Mouse (Mus musculus): ENCODE results near the gene Atp11a.

The Atp11a gene

GRCm38 (mm10) chr8:12772319-12772718, 15.5 kb downstream of the Atp11a start:
- DNase-seq (ENCODE audit: low spot score in 2 of 2), result no peak

GRCm38 (mm10) chr8:12773914-12774313, 17.1 kb downstream of the Atp11a start:
- DNase-seq (ENCODE audit: low spot score in 2 of 2), result no peak

GRCm38 (mm10) chr8:12774872-12775298, 18.1 kb downstream of the Atp11a start:
- DNase-seq (ENCODE audit: low spot score in 2 of 2), result no peak

- no peak for DNase-seq (ENCODE audit: low spot score in 2 of 2)
Measured at GRCm38 (mm10) chr8:12775302-12775975, 18.6 kb downstream of the Atp11a start.

GRCm38 (mm10) chr8:12776166-12776565, 19.4 kb downstream of the Atp11a start:
- DNase-seq (ENCODE audit: low spot score in 2 of 2), result no peak

GRCm38 (mm10) chr8:12777171-12777570, 20.4 kb downstream of the Atp11a start:
- DNase-seq (ENCODE audit: low spot score in 2 of 2), result no peak

GRCm38 (mm10) chr8:12779541-12779940, 22.7 kb downstream of the Atp11a start:
- no peak for DNase-seq (ENCODE audit: low spot score in 2 of 2)

GRCm38 (mm10) chr8:12785508-12785907, 28.7 kb downstream of the Atp11a start:
- no peak for DNase-seq (ENCODE audit: low spot score in 2 of 2)

- no peak for DNase-seq (ENCODE audit: low spot score in 2 of 2)
Measured at GRCm38 (mm10) chr8:12786261-12786957, 29.6 kb downstream of the Atp11a start.

GRCm38 (mm10) chr8:12786958-12787301, 30.1 kb downstream of the Atp11a start:
- no peak for DNase-seq (ENCODE audit: low spot score in 2 of 2)

- no peak for DNase-seq (ENCODE audit: low spot score in 2 of 2)
Measured at GRCm38 (mm10) chr8:12787427-12787826, 30.6 kb downstream of the Atp11a start.

- DNase-seq (ENCODE audit: low spot score in 2 of 2), result no peak
Measured at GRCm38 (mm10) chr8:12788695-12789094, 31.9 kb downstream of the Atp11a start.

- no peak for DNase-seq (ENCODE audit: low spot score in 2 of 2)
Measured at GRCm38 (mm10) chr8:12795011-12795671, 38.3 kb downstream of the Atp11a start.

GRCm38 (mm10) chr8:12799099-12799498, 42.3 kb downstream of the Atp11a start:
- DNase-seq (ENCODE audit: low spot score in 2 of 2), result no peak

GRCm38 (mm10) chr8:12799832-12800231, 43.0 kb downstream of the Atp11a start:
- no peak for DNase-seq (ENCODE audit: low spot score in 2 of 2)

GRCm38 (mm10) chr8:12800246-12800645, 43.4 kb downstream of the Atp11a start:
- DNase-seq (ENCODE audit: low spot score in 2 of 2), result no peak

- no peak for DNase-seq (ENCODE audit: low spot score in 2 of 2)
Measured at GRCm38 (mm10) chr8:12801586-12801985, 44.8 kb downstream of the Atp11a start.

- DNase-seq (ENCODE audit: low spot score in 2 of 2), result no peak
Measured at GRCm38 (mm10) chr8:12803121-12803520, 46.3 kb downstream of the Atp11a start.

GRCm38 (mm10) chr8:12804909-12805308, 48.1 kb downstream of the Atp11a start:
- no peak for DNase-seq (ENCODE audit: low spot score in 2 of 2)

GRCm38 (mm10) chr8:12805569-12805968, 48.8 kb downstream of the Atp11a start:
- DNase-seq (ENCODE audit: low spot score in 2 of 2), result no peak

GRCm38 (mm10) chr8:12808018-12808417, 51.2 kb downstream of the Atp11a start:
- no peak for DNase-seq (ENCODE audit: low spot score in 2 of 2)

- no peak for DNase-seq (ENCODE audit: low spot score in 2 of 2)
Measured at GRCm38 (mm10) chr8:12809516-12809915, 52.7 kb downstream of the Atp11a start.

- no peak for DNase-seq (ENCODE audit: low spot score in 2 of 2)
Measured at GRCm38 (mm10) chr8:12811231-12811630, 54.4 kb downstream of the Atp11a start.
